Mouse (Mus musculus) neural tube, embryonic 14.5 days (tissue): ENCODE measurements around the gene Scaf1. TPM values are rescaled to one million over a fixed set of nuclear protein-coding genes. Genes with fewer than 3 reads are reported as not detected.

Experiments used
- ATAC-seq: fragments of 200-750 bp; cut with Nextera tagmentation; 2 replicates; pipeline ENCODE4 v1.8.0; 2017; ENCODE audit warnings: low read depth, mild to moderate bottlenecking, moderate TSS enrichment, moderate library complexity
- H3K27ac ChIP-seq: fragments of 300-500 bp; sonication (generic); 2 replicates; pipeline ENCODE4 v1.5.1; 2014; ENCODE audit warnings: low read depth, mild to moderate bottlenecking, control low read depth, low read length, moderate library complexity, mixed read lengths
- H3K27me3 ChIP-seq: fragments of 300-500 bp; sonication (generic); 2 replicates; pipeline ENCODE4 v1.6.1; 2014; ENCODE audit warnings: low read length; ENCODE audit not compliant: control insufficient read depth, insufficient read depth
- H3K36me3 ChIP-seq: fragments of 300-500 bp; sonication (generic); 2 replicates; pipeline ENCODE4 v1.6.1; 2014; ENCODE audit warnings: low read length, mixed read lengths; ENCODE audit not compliant: control insufficient read depth, insufficient read depth
- H3K4me1 ChIP-seq: fragments of 300-500 bp; sonication (generic); 2 replicates; pipeline ENCODE4 v1.6.1; 2014; ENCODE audit warnings: low read length; ENCODE audit not compliant: control insufficient read depth, insufficient read depth
- H3K4me2 ChIP-seq: fragments of 300-500 bp; sonication (generic); 2 replicates; pipeline ENCODE4 v1.6.1; 2014; ENCODE audit warnings: mild to moderate bottlenecking, low read depth, low read length, control low read depth
- H3K4me3 ChIP-seq: fragments of 300-500 bp; sonication (generic); 2 replicates; pipeline ENCODE4 v1.5.1; 2014; ENCODE audit warnings: low read depth, low read length, control low read depth, mixed read lengths
- H3K9ac ChIP-seq: fragments of 300-500 bp; sonication (generic); replicated peaks from 2 replicates; pipeline ENCODE4 v1.6.1; 2014; ENCODE audit warnings: low read depth, mild to moderate bottlenecking, control low read depth, low read length, mixed read lengths
- H3K9me3 ChIP-seq: fragments of 300-500 bp; sonication (generic); 2 replicates; pipeline ENCODE4 v1.6.1; 2016; ENCODE audit warnings: low read length; ENCODE audit not compliant: control insufficient read depth
- WGBS: fragments of 180-500 bp; shearing (Covaris S2); extraction: QIAGEN DNeasy Blood & Tissue Kit; methylation state at CpG from one replicate; pipeline ENCODE4 v1.1.7; 2014; 5-methylcytosine and 5-hydroxymethylcytosine counted together
- polyA plus RNA-seq: library from polyadenylated mRNA; unstranded; fragments of >200 nt; fragmentation: Nextera tagmentation; extraction: Ambion mirVana; gene quantifications from 2 replicates; pipeline ENCODE4 v1.2.1, GENCODE M21; 2014

Gene Scaf1
- polyA plus RNA-seq, 1 experiment from 2014 or later = 68.6 TPM

GRCm38 (mm10) chr7:45046853-45047350, 30.7 kb upstream of the Scaf1 start:
- 96% methylated on average over 26 of the region's 26 CpGs for WGBS

GRCm38 (mm10) chr7:45045741-45046140, 29.6 kb upstream of the Scaf1 start:
- Histone ChIP-seq H3K9ac (no peak overlapping the region), H3K4me3 (no peak overlapping the region), H3K4me1 (peaks cover 1% of the 10 kb centered on the region; the same call in 1 of the 2 replicates), H3K27me3 (no peaks in the 10 kb centered on the region), H3K4me2 (no peak overlapping the region), H3K36me3 (peaks cover 88% of the 10 kb centered on the region), H3K9me3 (no peaks in the 10 kb centered on the region), H3K27ac (no peak overlapping the region)
- no peak for ATAC-seq
- WGBS = 95% methylated on average over 22 of the region's 22 CpGs

More at GRCm38 (mm10) chr7:45046853-45047350, 30.7 kb upstream of the Scaf1 start:
- Histone ChIP-seq H3K36me3 (peaks cover 77% of the 10 kb centered on the region), H3K27me3 (no peaks in the 10 kb centered on the region), H3K9me3 (no peaks in the 10 kb centered on the region), H3K4me2 (no peak overlapping the region), H3K27ac (no peak overlapping the region), H3K9ac (no peak overlapping the region), H3K4me1 (peaks cover 13% of the 10 kb centered on the region), H3K4me3 (no peak overlapping the region)
- no peak for ATAC-seq

GRCm38 (mm10) chr7:45043307-45043706, 27.1 kb upstream of the Scaf1 start:
- H3K27ac ChIP-seq = no peak overlapping the region
- WGBS = 95% methylated on average over 14 of the region's 14 CpGs

GRCm38 (mm10) chr7:45040851-45041250, 24.7 kb upstream of the Scaf1 start:
- Histone ChIP-seq H3K9ac (no peak overlapping the region), H3K9me3 (no peaks in the 10 kb centered on the region), H3K36me3 (peaks cover 69% of the 10 kb centered on the region), H3K4me1 (no peaks in the 10 kb centered on the region), H3K27me3 (no peaks in the 10 kb centered on the region), H3K27ac (no peak overlapping the region), H3K4me2 (no peak overlapping the region), H3K4me3 (no peak overlapping the region)
- no peak for ATAC-seq
- 89% methylated on average over 9 of the region's 9 CpGs for WGBS

More at GRCm38 (mm10) chr7:45043307-45043706, 27.1 kb upstream of the Scaf1 start:
- Histone ChIP-seq H3K4me1 (no peaks in the 10 kb centered on the region), H3K27me3 (no peaks in the 10 kb centered on the region), H3K4me3 (no peak overlapping the region), H3K36me3 (peaks cover 88% of the 10 kb centered on the region), H3K4me2 (no peak overlapping the region), H3K9me3 (no peaks in the 10 kb centered on the region), H3K9ac (no peak overlapping the region)
- no peak for ATAC-seq

- Histone ChIP-seq H3K36me3 (peaks cover 76% of the 10 kb centered on the region), H3K9me3 (no peaks in the 10 kb centered on the region), H3K27ac (no peak overlapping the region), H3K9ac (no peak overlapping the region), H3K4me1 (no peaks in the 10 kb centered on the region), H3K4me3 (no peak overlapping the region), H3K4me2 (no peak overlapping the region), H3K27me3 (no peaks in the 10 kb centered on the region)
- 98% methylated on average over 9 of the region's 9 CpGs for WGBS
- no peak for ATAC-seq
Observed at GRCm38 (mm10) chr7:45038411-45038810, 22.2 kb upstream of the Scaf1 start.

GRCm38 (mm10) chr7:45037720-45038361, 21.7 kb upstream of the Scaf1 start:
- Histone ChIP-seq H3K27me3 (no peaks in the 10 kb centered on the region), H3K4me1 (no peaks in the 10 kb centered on the region), H3K4me2 (no peak overlapping the region), H3K9ac (no peak overlapping the region), H3K27ac (no peak overlapping the region), H3K4me3 (no peak overlapping the region), H3K36me3 (peaks cover 75% of the 10 kb centered on the region), H3K9me3 (no peaks in the 10 kb centered on the region)
- WGBS = 72% methylated on average over 7 of the region's 7 CpGs
- no peak for ATAC-seq

GRCm38 (mm10) chr7:45036702-45037101, 20.5 kb upstream of the Scaf1 start:
- 92% methylated on average over 11 of the region's 11 CpGs for WGBS
- ATAC-seq = no peak
- H3K27me3 ChIP-seq = no peaks in the 10 kb centered on the region
- H3K4me2 ChIP-seq = no peak overlapping the region
- H3K4me1 ChIP-seq = no peaks in the 10 kb centered on the region
- H3K27ac ChIP-seq = no peak overlapping the region
- H3K4me3 ChIP-seq = no peak overlapping the region
- no peak overlapping the region for H3K9ac ChIP-seq
- H3K36me3 ChIP-seq = peaks cover 75% of the 10 kb centered on the region
- no peaks in the 10 kb centered on the region for H3K9me3 ChIP-seq

- Histone ChIP-seq H3K36me3 (peaks cover 74% of the 10 kb centered on the region), H3K9ac (no peak overlapping the region), H3K27ac (no peak overlapping the region), H3K27me3 (no peaks in the 10 kb centered on the region), H3K4me1 (no peaks in the 10 kb centered on the region), H3K9me3 (no peaks in the 10 kb centered on the region), H3K4me2 (no peak overlapping the region), H3K4me3 (no peak overlapping the region)
- no peak for ATAC-seq
- 96% methylated on average over 3 of the region's 3 CpGs for WGBS
Observed at GRCm38 (mm10) chr7:45035631-45036030, 19.5 kb upstream of the Scaf1 start.

GRCm38 (mm10) chr7:45033722-45034359, 17.7 kb upstream of the Scaf1 start:
- no peak for ATAC-seq
- Histone ChIP-seq H3K4me1 (no peaks in the 10 kb centered on the region), H3K9me3 (no peaks in the 10 kb centered on the region), H3K27ac (no peak overlapping the region), H3K4me3 (no peak overlapping the region), H3K9ac (no peak overlapping the region), H3K36me3 (peaks cover 73% of the 10 kb centered on the region), H3K27me3 (no peaks in the 10 kb centered on the region), H3K4me2 (no peak overlapping the region)
- whole genome bisulfite sequencing = 95% methylated on average over 19 of the region's 19 CpGs
